Mouse (Mus musculus): Measurements from ENCODE around the gene Olfr557. TPM values are rescaled to one million over a fixed set of nuclear protein-coding genes. Genes with fewer than 3 reads are reported as not detected.

Gene Olfr557
- total RNA-seq, 1 experiment: not detected

DNA sequence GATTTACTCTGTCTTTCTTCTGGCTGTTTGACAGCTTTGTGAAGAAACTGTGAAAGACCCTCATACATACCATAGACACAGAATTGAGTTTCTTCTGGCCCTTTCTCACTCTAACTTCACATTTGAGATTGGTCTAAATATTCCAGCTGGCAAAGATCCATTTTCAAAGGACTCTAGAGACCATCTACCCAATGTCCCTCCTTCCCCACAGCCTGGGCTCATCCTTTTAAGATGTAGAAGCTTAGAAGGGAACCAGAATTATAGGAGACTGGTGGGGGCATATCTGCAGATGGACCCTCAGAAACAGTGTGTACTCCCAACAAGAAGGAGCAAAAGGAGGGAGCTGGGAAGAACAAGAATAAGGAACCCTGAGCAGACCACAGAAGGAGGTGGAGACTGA is 6.2 kb downstream of the Olfr557 start, which contains the start of gene Olfr558:
Gene Olfr558 (plus strand): TSS at position 301 of the 400 bp plus-strand sequence.
- no peaks in the 10 kb centered on the region for H3K36me3 ChIP-seq (ENCODE audit: control insufficient read depth, insufficient read depth, low read length, poor library complexity, severe bottlenecking)
- H3K27ac ChIP-seq (ENCODE audit: insufficient read depth, low read depth, low read length, poor library complexity, severe bottlenecking): no peak within 1 kb of the TSS
- no peak for DNase-seq (ENCODE audit: low read depth, low spot score)
- no peaks in the 10 kb centered on the region for H3K4me1 ChIP-seq (ENCODE audit: control insufficient read depth in 2 of 2, insufficient read depth in 2 of 2, low read length in 2 of 2, poor library complexity in 1 of 2)
- H3K9me3 ChIP-seq (ENCODE audit: control insufficient read depth, insufficient read depth, low read depth, low read length): no peaks in the 10 kb centered on the region
- H3K9ac ChIP-seq (ENCODE audit: insufficient read depth, low read depth, low read length, poor library complexity, severe bottlenecking): no peak within 1 kb of the TSS
- no peak for TF ChIP-seq ZNF384 (IDR thresholded peaks at IDR 0.05; ENCODE audit: low read depth, low read length)
- TF ChIP-seq ZC3H11A (IDR thresholded peaks at IDR 0.05; ENCODE audit: borderline replicate concordance, low read depth, low read length): no peak
- TF ChIP-seq MAFK (IDR thresholded peaks at IDR 0.05; ENCODE audit: insufficient read depth, low read depth, low read length): no peak
- no peak for TF ChIP-seq CHD2 (IDR thresholded peaks at IDR 0.05; ENCODE audit: low read depth, low read length)
- no peak for TF ChIP-seq HCFC1 (IDR thresholded peaks at IDR 0.05; ENCODE audit: borderline replicate concordance, insufficient read depth, low read length)
- no peak within 1 kb of the TSS for H3K4me3 ChIP-seq (ENCODE audit: insufficient read depth in 1 of 2, low read depth in 1 of 2, low read length in 2 of 2, poor library complexity in 1 of 2, severe bottlenecking in 1 of 2)
- in situ Hi-C loops (cut with MboI; ENCODE audit: low sequenced_read_pairs in 2 of 2, unreplicated experiment in 2 of 2): no loop called here

- DNase-seq (ENCODE audit: low read depth, low spot score): no peak
- Histone ChIP-seq H3K9me3 (ENCODE audit: control insufficient read depth, insufficient read depth, low read depth, low read length) (no peaks in the 10 kb centered on the region), H3K4me3 (ENCODE audit: insufficient read depth in 1 of 2, low read depth in 1 of 2, low read length in 2 of 2, poor library complexity in 1 of 2, severe bottlenecking in 1 of 2) (no peak within 1 kb of the TSS), H3K9ac (ENCODE audit: insufficient read depth, low read depth, low read length, poor library complexity, severe bottlenecking) (no peak within 1 kb of the TSS), H3K4me1 (ENCODE audit: control insufficient read depth in 2 of 2, insufficient read depth in 2 of 2, low read length in 2 of 2, poor library complexity in 1 of 2) (no peaks in the 10 kb centered on the region), H3K36me3 (ENCODE audit: control insufficient read depth, insufficient read depth, low read length, poor library complexity, severe bottlenecking) (no peaks in the 10 kb centered on the region), H3K27ac (ENCODE audit: insufficient read depth, low read depth, low read length, poor library complexity, severe bottlenecking) (no peak within 1 kb of the TSS)
- in situ Hi-C loops (cut with MboI; ENCODE audit: low sequenced_read_pairs in 2 of 2, unreplicated experiment in 2 of 2): no loop called here
- TF ChIP-seq CHD2 (IDR thresholded peaks at IDR 0.05; ENCODE audit: low read depth, low read length) (no peak), HCFC1 (IDR thresholded peaks at IDR 0.05; ENCODE audit: borderline replicate concordance, insufficient read depth, low read length) (no peak), MAFK (IDR thresholded peaks at IDR 0.05; ENCODE audit: insufficient read depth, low read depth, low read length) (no peak), ZNF384 (IDR thresholded peaks at IDR 0.05; ENCODE audit: low read depth, low read length) (no peak), ZC3H11A (IDR thresholded peaks at IDR 0.05; ENCODE audit: borderline replicate concordance, low read depth, low read length) (no peak)
Measured at GRCm38 (mm10) chr7:102718970-102719369, 23.3 kb downstream of the Olfr557 start, which contains the start of gene Olfr33. Olfr33 (minus strand) TSS chr7:102719070.

DNA sequence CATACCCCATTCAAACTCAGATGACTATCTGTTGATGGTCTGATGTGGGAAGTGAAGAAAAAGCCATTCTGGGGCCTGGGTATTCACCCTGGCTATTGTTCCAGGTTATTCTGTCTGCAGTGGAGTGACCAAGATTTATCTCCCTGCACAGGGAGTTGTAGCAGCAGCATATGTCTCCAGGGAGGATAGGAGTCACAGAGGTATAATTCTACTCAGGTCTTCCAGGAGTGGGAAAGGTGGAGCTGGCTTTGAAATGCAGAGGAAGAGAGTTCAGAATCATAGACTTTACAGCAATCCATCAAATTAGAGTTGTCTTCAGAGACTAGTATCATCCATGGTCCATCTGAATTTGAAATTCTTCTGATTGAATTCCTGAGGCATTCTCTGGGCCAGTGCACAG is 31.7 kb downstream of the Olfr557 start, which contains the start of gene Olfr559:
Gene Olfr559 (minus strand): TSS at position 101 of the 400 bp plus-strand sequence.
- Histone ChIP-seq H3K36me3 (ENCODE audit: control insufficient read depth, insufficient read depth, low read length, poor library complexity, severe bottlenecking) (no peaks in the 10 kb centered on the region), H3K9ac (ENCODE audit: insufficient read depth, low read depth, low read length, poor library complexity, severe bottlenecking) (no peak within 1 kb of the TSS), H3K4me1 (ENCODE audit: control insufficient read depth in 2 of 2, insufficient read depth in 2 of 2, low read length in 2 of 2, poor library complexity in 1 of 2) (no peaks in the 10 kb centered on the region), H3K9me3 (ENCODE audit: control insufficient read depth, insufficient read depth, low read depth, low read length) (no peaks in the 10 kb centered on the region), H3K27ac (ENCODE audit: insufficient read depth, low read depth, low read length, poor library complexity, severe bottlenecking) (no peak within 1 kb of the TSS), H3K4me3 (ENCODE audit: insufficient read depth in 1 of 2, low read depth in 1 of 2, low read length in 2 of 2, poor library complexity in 1 of 2, severe bottlenecking in 1 of 2) (no peak within 1 kb of the TSS)
- TF ChIP-seq HCFC1 (IDR thresholded peaks at IDR 0.05; ENCODE audit: borderline replicate concordance, insufficient read depth, low read length) (no peak), MAFK (IDR thresholded peaks at IDR 0.05; ENCODE audit: insufficient read depth, low read depth, low read length) (no peak), ZNF384 (IDR thresholded peaks at IDR 0.05; ENCODE audit: low read depth, low read length) (no peak), CHD2 (IDR thresholded peaks at IDR 0.05; ENCODE audit: low read depth, low read length) (no peak), ZC3H11A (IDR thresholded peaks at IDR 0.05; ENCODE audit: borderline replicate concordance, low read depth, low read length) (no peak)
- DNase-seq (ENCODE audit: low read depth, low spot score): no peak
- in situ Hi-C loops (cut with MboI; ENCODE audit: low sequenced_read_pairs in 2 of 2, unreplicated experiment in 2 of 2): no loop called here

DNA sequence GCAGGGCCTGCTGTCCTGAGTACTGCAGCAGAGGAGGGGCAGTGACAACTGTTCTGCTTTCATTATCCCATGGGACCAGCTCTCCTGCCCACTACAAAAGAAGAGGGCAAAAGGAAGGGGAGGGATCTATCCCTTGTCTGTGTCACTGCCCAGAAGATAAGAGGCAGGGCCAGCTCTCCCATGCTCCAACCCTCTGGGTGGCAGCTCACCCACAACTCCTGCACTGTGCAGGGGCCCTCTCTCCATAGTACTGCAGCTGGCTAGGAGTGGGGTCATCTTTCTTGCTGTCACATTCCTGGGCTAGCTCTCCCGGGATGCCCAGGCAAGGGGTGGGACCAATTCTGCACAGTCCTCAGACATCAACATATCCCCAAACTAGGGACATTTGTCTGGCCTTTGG is 38.1 kb downstream of the Olfr557 start:
- H3K9me3 ChIP-seq (ENCODE audit: control insufficient read depth, insufficient read depth, low read depth, low read length): no peaks in the 10 kb centered on the region
- no peak overlapping the region for H3K4me3 ChIP-seq (ENCODE audit: insufficient read depth in 1 of 2, low read depth in 1 of 2, low read length in 2 of 2, poor library complexity in 1 of 2, severe bottlenecking in 1 of 2)
- no peak overlapping the region for H3K9ac ChIP-seq (ENCODE audit: insufficient read depth, low read depth, low read length, poor library complexity, severe bottlenecking)
- no peaks in the 10 kb centered on the region for H3K4me1 ChIP-seq (ENCODE audit: control insufficient read depth in 2 of 2, insufficient read depth in 2 of 2, low read length in 2 of 2, poor library complexity in 1 of 2)
- no peak overlapping the region for H3K27ac ChIP-seq (ENCODE audit: insufficient read depth, low read depth, low read length, poor library complexity, severe bottlenecking)
- no peak for TF ChIP-seq CHD2 (IDR thresholded peaks at IDR 0.05; ENCODE audit: low read depth, low read length)
- TF ChIP-seq MAFK (IDR thresholded peaks at IDR 0.05; ENCODE audit: insufficient read depth, low read depth, low read length): no peak
- no peak for TF ChIP-seq ZC3H11A (IDR thresholded peaks at IDR 0.05; ENCODE audit: borderline replicate concordance, low read depth, low read length)
- no peak for TF ChIP-seq HCFC1 (IDR thresholded peaks at IDR 0.05; ENCODE audit: borderline replicate concordance, insufficient read depth, low read length)
- no peak for TF ChIP-seq ZNF384 (IDR thresholded peaks at IDR 0.05; ENCODE audit: low read depth, low read length)
- H3K36me3 ChIP-seq (ENCODE audit: control insufficient read depth, insufficient read depth, low read length, poor library complexity, severe bottlenecking): no peaks in the 10 kb centered on the region
- no peak for DNase-seq (ENCODE audit: low read depth, low spot score)
- in situ Hi-C loops (cut with MboI; ENCODE audit: low sequenced_read_pairs in 2 of 2, unreplicated experiment in 2 of 2): no loop called here

GRCm38 (mm10) chr7:102737705-102738104 is 42.0 kb downstream of the Olfr557 start:
- DNase-seq (ENCODE audit: low read depth, low spot score): no peak
- Histone ChIP-seq H3K27ac (ENCODE audit: insufficient read depth, low read depth, low read length, poor library complexity, severe bottlenecking) (no peak overlapping the region), H3K4me1 (ENCODE audit: control insufficient read depth in 2 of 2, insufficient read depth in 2 of 2, low read length in 2 of 2, poor library complexity in 1 of 2) (no peaks in the 10 kb centered on the region), H3K4me3 (ENCODE audit: insufficient read depth in 1 of 2, low read depth in 1 of 2, low read length in 2 of 2, poor library complexity in 1 of 2, severe bottlenecking in 1 of 2) (no peak overlapping the region), H3K9ac (ENCODE audit: insufficient read depth, low read depth, low read length, poor library complexity, severe bottlenecking) (no peak overlapping the region), H3K9me3 (ENCODE audit: control insufficient read depth, insufficient read depth, low read depth, low read length) (no peaks in the 10 kb centered on the region), H3K36me3 (ENCODE audit: control insufficient read depth, insufficient read depth, low read length, poor library complexity, severe bottlenecking) (no peaks in the 10 kb centered on the region)
- in situ Hi-C loops (cut with MboI; ENCODE audit: low sequenced_read_pairs in 2 of 2, unreplicated experiment in 2 of 2): no loop called here
- TF ChIP-seq MAFK (IDR thresholded peaks at IDR 0.05; ENCODE audit: insufficient read depth, low read depth, low read length) (no peak), CHD2 (IDR thresholded peaks at IDR 0.05; ENCODE audit: low read depth, low read length) (no peak), ZNF384 (IDR thresholded peaks at IDR 0.05; ENCODE audit: low read depth, low read length) (no peak), ZC3H11A (IDR thresholded peaks at IDR 0.05; ENCODE audit: borderline replicate concordance, low read depth, low read length) (no peak), HCFC1 (IDR thresholded peaks at IDR 0.05; ENCODE audit: borderline replicate concordance, insufficient read depth, low read length) (no peak)

Data from ES-E14 (cell line).